Mouse (Mus musculus): ENCODE measurements around the gene Krtap12-1.
"Not testable (repeated sequence)": the region's sequence is repeated elsewhere in the genome, so short reads cannot be mapped to it uniquely, and the experiment has no call there.

GRCm38 (mm10) chr10:77690356-77690807 is 30.0 kb upstream of the Krtap12-1 start, which contains the start of gene Gm19402:
- TF ChIP-seq POLR2A (IDR thresholded peaks at IDR 0.05; ENCODE audit: borderline replicate concordance, extremely low read depth, low read depth, low read length); CTCF (IDR thresholded peaks at IDR 0.05; ENCODE audit: insufficient read depth, low read length): not testable (repeated sequence)

Measured in lung, adult 2 months (tissue).